9 mouse cellular contexts compared by ENCODE assay signal in genomic region chr12:16618512-16619274, GRCm38 (mm10). TPM values are rescaled to one million over a fixed set of nuclear protein-coding genes. Genes with fewer than 3 reads are reported as not detected.
DNase-seq lines count a peak whose midpoint lies in the region.
"Had no signal": no experiment of that assay in that cellular context is flagged by ENCODE, and none has a peak within 500 bp of the region (broad histone marks: within the 10 kb centered on the region; RNA-seq: fewer than 3 reads in every experiment).

No protein-coding gene starts in this region.

- DNase-seq in adrenal gland, adult 2 months, result peak; percentile 90
- DNase-seq in embryo, embryonic 9.5 days (ENCODE audit: extremely low spot score), result peak; percentile 39
- peak; percentile 46 to 74 for DNase-seq in gastrocnemius, postnatal 4 days (ENCODE audit: low spot score in 2 of 2)
- peak; percentile 95 for DNase-seq in kidney, adult 11 months
- DNase-seq in left cerebral cortex, postnatal 10 days (ENCODE audit: extremely low spot score in 1 of 2, low spot score in 2 of 2), result peak; percentile 64 to 88
- peak; percentile 84 to 91 for DNase-seq in lung, postnatal 4 days
- peak; percentile 76 for DNase-seq in right cerebral cortex, postnatal 4 days
- no peak for DNase-seq in natural killer cell, adult 2 months (ENCODE audit: low spot score in 2 of 2)

- intact Hi-C loops in left cerebral cortex, postnatal 10 days (cut with DNase I), result no loop called here

RNA-seq across cellular contexts. Expression of gene Lpin1, which starts 7.9 kb away (rescaled TPM):
- total RNA-seq in adrenal gland, adult 2 months (2021), result 100 to 1,000 TPM in 1 of 2 experiments, 10 to 100 TPM in 1; 72.2 to 100 TPM
- 35.4 and 36.8 TPM in 2 replicates for polyA plus RNA-seq in adrenal gland, adult 2 months (2012; rRNA removed)
- 10 to 100 TPM; 24.8 to 27.1 TPM for total RNA-seq in gastrocnemius, postnatal 4 days (2021)
- 10 to 100 TPM; 14.4 to 15.4 TPM for total RNA-seq in left cerebral cortex, postnatal 10 days (2021)

RNA-seq across cellular contexts. Expression of gene Ntsr2, which starts 34.5 kb away (rescaled TPM):
- total RNA-seq in adrenal gland, adult 2 months (2021), result 1 to 10 TPM in 1 of 2 experiments, under 1 TPM in 1; 0.76 to 3.3 TPM
- polyA plus RNA-seq in adrenal gland, adult 2 months (2012; rRNA removed), result 6.5 and 11.8 TPM in 2 replicates
- 1 to 10 TPM in 1 of 2 experiments, under 1 TPM in 1; 0.83 to 1.2 TPM for total RNA-seq in gastrocnemius, postnatal 4 days (2021)
- 10 to 100 TPM; 63.1 to 78.5 TPM for total RNA-seq in left cerebral cortex, postnatal 10 days (2021)
- total RNA-seq: MEL had no signal

Comparison
In these comparisons a context has a peak if more than half of its experiments do, and no peak if none do; other contexts are left out.
1. DNase-seq: peak in adrenal gland, adult 2 months (single experiment), embryo, embryonic 9.5 days (single experiment), gastrocnemius, postnatal 4 days (2 of 2), kidney, adult 11 months (single experiment), left cerebral cortex, postnatal 10 days (2 of 2), lung, postnatal 4 days (2 of 2) and right cerebral cortex, postnatal 4 days (single experiment); none in natural killer cell, adult 2 months (0 of 2).
2. RNA of gene Ntsr2, which starts 34.5 kb away (total RNA-seq): 63.1 to 78.5 TPM in left cerebral cortex, postnatal 10 days; 0.76 to 3.3 TPM in adrenal gland, adult 2 months and 0.83 to 1.2 TPM in gastrocnemius, postnatal 4 days; every median in the first group is over 10 times any median in the second.